Mouse (Mus musculus): Measurements from ENCODE around the gene Pla2g1b. TPM values are rescaled to one million over a fixed set of nuclear protein-coding genes. Genes with fewer than 3 reads are reported as not detected.
A peak's percentile ranks its signal among the peaks of the same experiment; 100 is the strongest.

Gene Pla2g1b
- polyA plus RNA-seq, 1 experiment, result 55.4 TPM

DNA sequence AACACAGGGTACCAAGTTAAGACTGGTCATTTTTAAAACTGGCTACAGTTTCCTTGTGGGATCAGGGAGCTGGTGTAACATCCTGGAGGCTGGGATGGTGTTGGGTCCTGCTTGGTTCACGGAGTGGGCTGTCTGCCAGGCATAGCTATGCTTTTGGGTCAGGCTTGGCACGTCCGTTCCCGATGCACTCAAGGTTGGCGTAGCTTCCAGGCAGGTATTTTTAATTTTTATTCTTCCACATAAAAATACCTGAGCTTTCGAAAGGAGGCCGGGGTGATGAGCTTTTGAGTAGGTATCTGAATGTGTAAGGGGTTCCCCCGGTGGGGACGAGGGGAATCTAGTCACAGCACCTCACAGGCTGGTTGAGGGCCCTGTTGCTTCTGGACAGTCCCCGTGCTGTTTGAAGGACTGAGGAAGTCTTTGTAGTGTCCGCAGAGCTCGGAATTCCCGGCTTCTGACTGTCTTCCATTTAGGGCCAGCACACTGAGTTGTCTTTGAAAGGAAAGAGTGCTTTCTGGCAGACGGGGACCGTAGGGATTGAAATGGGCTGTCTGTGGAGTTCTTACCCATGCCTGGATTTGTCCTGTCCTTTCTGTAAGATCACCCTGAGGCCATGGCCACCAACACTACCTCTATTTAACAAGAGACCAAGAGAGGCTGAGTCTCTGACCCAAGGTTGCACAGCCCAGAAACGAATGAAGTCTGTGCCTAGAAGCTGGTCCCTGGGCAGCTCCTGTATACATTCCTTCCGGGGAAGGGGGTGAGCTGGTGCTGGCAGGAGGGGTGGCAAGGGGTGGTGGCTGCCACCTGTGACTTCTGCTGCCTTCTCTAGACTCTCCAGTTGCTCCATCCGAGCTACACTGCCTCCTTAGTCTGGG, 42.2 kb downstream of the Pla2g1b start:
- Histone ChIP-seq H3K4me3 (ENCODE audit: low read depth, low read length) (no peak overlapping the region), H3K4me1 (ENCODE audit: control insufficient read depth, insufficient read depth, low read length) (peaks cover 3% of the 10 kb centered on the region), H3K27ac (ENCODE audit: insufficient read depth, low read length) (no peak overlapping the region), H3K27me3 (ENCODE audit: control insufficient read depth, insufficient read depth, low read length, poor library complexity, severe bottlenecking) (no peaks in the 10 kb centered on the region), H3K9me3 (replicated peaks; ENCODE audit: control insufficient read depth, insufficient read depth, low read length, poor library complexity, severe bottlenecking) (no peaks in the 10 kb centered on the region), H3K36me3 (ENCODE audit: control insufficient read depth, insufficient read depth, low read length, poor library complexity, severe bottlenecking) (no peaks in the 10 kb centered on the region), H3K9ac (ENCODE audit: low read depth, poor library complexity, severe bottlenecking) (no peak overlapping the region)
- TF ChIP-seq POLR2A (IDR thresholded peaks at IDR 0.05; ENCODE audit: insufficient read depth, low read length), result no peak
- no peak for TF ChIP-seq CTCF (IDR thresholded peaks at IDR 0.05; ENCODE audit: low read depth, low read length)
- no peak for TF ChIP-seq EP300 (IDR thresholded peaks at IDR 0.05; ENCODE audit: insufficient read depth, low read depth, low read length)

DNA sequence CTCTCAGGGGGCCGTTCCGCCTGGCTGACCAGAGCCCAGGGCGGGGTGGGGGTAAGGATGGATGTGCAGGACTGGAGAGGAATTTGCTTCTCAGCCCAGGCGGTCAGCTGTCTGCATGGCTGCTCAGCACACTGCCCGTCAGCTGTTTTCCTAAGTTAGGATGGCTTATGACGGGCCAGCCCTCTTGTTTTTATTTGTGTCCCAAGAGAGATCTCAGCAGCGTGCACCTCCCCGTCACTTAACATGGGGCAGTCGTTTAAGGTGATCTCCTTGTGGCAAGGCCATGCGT, 42.7 kb downstream of the Pla2g1b start:
- Histone ChIP-seq H3K4me3 (ENCODE audit: low read depth, low read length) (no peak overlapping the region), H3K4me1 (ENCODE audit: control insufficient read depth, insufficient read depth, low read length) (peaks cover 3% of the 10 kb centered on the region), H3K9me3 (replicated peaks; ENCODE audit: control insufficient read depth, insufficient read depth, low read length, poor library complexity, severe bottlenecking) (no peaks in the 10 kb centered on the region), H3K27ac (ENCODE audit: insufficient read depth, low read length) (no peak overlapping the region), H3K27me3 (ENCODE audit: control insufficient read depth, insufficient read depth, low read length, poor library complexity, severe bottlenecking) (no peaks in the 10 kb centered on the region), H3K9ac (ENCODE audit: low read depth, poor library complexity, severe bottlenecking) (no peak overlapping the region), H3K36me3 (ENCODE audit: control insufficient read depth, insufficient read depth, low read length, poor library complexity, severe bottlenecking) (no peaks in the 10 kb centered on the region)
- no peak for TF ChIP-seq POLR2A (IDR thresholded peaks at IDR 0.05; ENCODE audit: insufficient read depth, low read length)
- TF ChIP-seq CTCF (IDR thresholded peaks at IDR 0.05; ENCODE audit: low read depth, low read length), result no peak
- TF ChIP-seq EP300 (IDR thresholded peaks at IDR 0.05; ENCODE audit: insufficient read depth, low read depth, low read length), result no peak

DNA sequence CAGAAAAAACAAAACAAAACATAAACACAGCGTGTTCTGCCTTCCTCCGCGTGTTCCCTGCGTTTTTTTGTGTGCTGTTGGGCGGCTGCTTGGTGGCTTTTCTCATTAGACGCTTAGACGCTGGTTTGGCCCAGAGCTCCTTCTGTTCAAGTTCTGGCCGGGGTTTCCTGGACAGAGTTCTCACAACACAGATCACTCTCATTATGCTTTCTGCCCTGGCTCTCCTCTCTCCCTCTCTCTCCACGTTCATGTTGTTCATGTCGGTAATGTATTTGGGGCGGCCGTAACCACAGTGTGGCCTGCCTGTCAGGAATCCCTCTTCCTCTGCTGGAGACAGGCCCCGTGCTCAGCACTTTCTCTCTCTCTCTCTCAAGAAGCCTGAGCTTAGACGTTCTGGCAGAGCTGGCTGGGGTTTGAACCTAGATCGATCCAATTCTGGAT, 43.3 kb downstream of the Pla2g1b start:
- no peak overlapping the region for H3K27ac ChIP-seq (ENCODE audit: insufficient read depth, low read length)
- no peak overlapping the region for H3K4me3 ChIP-seq (ENCODE audit: low read depth, low read length)
- no peaks in the 10 kb centered on the region for H3K9me3 ChIP-seq (replicated peaks; ENCODE audit: control insufficient read depth, insufficient read depth, low read length, poor library complexity, severe bottlenecking)
- no peak for TF ChIP-seq POLR2A (IDR thresholded peaks at IDR 0.05; ENCODE audit: insufficient read depth, low read length)
- TF ChIP-seq EP300 (IDR thresholded peaks at IDR 0.05; ENCODE audit: insufficient read depth, low read depth, low read length), result no peak
- no peak for TF ChIP-seq CTCF (IDR thresholded peaks at IDR 0.05; ENCODE audit: low read depth, low read length)
- peak overlapping the region; percentile 8; the same call in 1 of the 2 replicates for H3K9ac ChIP-seq (ENCODE audit: low read depth, poor library complexity, severe bottlenecking)
- no peaks in the 10 kb centered on the region for H3K36me3 ChIP-seq (ENCODE audit: control insufficient read depth, insufficient read depth, low read length, poor library complexity, severe bottlenecking)
- peaks cover 5% of the 10 kb centered on the region for H3K4me1 ChIP-seq (ENCODE audit: control insufficient read depth, insufficient read depth, low read length)
- H3K27me3 ChIP-seq (ENCODE audit: control insufficient read depth, insufficient read depth, low read length, poor library complexity, severe bottlenecking), result no peaks in the 10 kb centered on the region

DNA sequence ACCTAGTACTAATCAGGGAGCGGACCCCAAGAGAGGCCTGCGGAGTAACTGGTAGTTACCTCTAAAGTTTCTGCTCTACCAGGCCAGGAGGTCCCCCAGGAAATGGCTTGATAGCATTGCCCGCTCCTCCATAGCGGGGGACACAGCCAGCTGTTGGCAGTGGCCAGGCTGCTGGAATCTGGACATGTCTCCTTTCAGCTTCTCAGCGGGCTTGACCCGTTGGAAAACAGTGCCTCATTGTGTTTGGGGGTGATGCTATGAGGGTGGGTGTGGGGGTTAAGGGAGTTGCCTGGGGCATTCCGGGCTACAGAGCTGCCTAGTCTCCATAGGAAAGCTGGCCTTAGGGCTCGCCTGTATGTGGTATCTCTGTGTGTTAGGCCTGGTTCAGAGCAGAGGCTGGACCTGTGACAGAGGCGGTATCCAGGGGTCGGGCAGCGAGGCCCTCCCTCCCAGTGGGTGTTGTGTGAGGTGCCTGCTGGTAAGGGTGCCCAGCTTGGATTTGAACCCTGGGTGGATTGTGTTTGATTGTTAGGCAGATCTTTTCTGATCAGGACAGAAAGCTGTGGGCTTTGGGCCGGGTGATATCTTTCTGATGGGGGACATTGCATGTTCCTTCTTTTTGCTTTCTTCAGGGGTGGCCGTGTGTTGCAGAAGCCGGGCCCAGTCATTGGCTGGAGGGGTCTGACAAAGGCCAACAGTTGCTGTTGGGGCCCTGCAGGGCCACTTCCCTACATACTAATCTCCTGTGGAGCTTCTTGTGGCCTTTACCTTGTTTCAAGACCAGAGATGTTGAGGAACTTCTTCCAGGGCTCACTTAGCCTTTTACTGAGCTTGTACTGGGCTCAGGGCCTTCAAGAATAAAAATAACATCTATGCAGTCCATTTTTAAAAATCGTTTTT, 44.0 kb downstream of the Pla2g1b start:
- Histone ChIP-seq H3K4me3 (ENCODE audit: low read depth, low read length) (no peak overlapping the region), H3K9me3 (replicated peaks; ENCODE audit: control insufficient read depth, insufficient read depth, low read length, poor library complexity, severe bottlenecking) (no peaks in the 10 kb centered on the region), H3K27me3 (ENCODE audit: control insufficient read depth, insufficient read depth, low read length, poor library complexity, severe bottlenecking) (no peaks in the 10 kb centered on the region), H3K9ac (ENCODE audit: low read depth, poor library complexity, severe bottlenecking) (peak overlapping the region; percentile 8; the same call in 1 of the 2 replicates), H3K4me1 (ENCODE audit: control insufficient read depth, insufficient read depth, low read length) (peaks cover 7% of the 10 kb centered on the region), H3K36me3 (ENCODE audit: control insufficient read depth, insufficient read depth, low read length, poor library complexity, severe bottlenecking) (no peaks in the 10 kb centered on the region), H3K27ac (ENCODE audit: insufficient read depth, low read length) (no peak overlapping the region)
- TF ChIP-seq EP300 (IDR thresholded peaks at IDR 0.05; ENCODE audit: insufficient read depth, low read depth, low read length) (no peak), CTCF (IDR thresholded peaks at IDR 0.05; ENCODE audit: low read depth, low read length) (no peak), POLR2A (IDR thresholded peaks at IDR 0.05; ENCODE audit: insufficient read depth, low read length) (no peak)

DNA sequence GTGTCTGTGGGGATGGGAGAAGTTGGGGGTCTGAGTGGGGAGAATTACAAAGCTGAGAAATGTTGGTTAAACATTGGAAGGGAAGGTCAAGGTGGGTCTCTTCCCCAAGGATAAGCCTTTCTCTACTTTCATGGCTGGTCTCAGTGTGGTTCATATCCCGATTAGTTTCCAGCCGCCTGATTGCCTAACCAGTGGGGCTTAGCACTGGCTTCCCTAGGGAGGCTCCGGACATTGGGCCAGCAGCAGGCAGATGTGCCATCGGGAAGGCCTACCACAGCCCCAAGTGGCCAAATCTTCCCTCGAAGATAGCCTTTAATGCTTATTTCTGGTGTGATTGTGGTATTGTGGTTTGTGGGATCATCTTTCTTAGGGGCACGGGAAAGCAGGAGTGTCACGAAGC, 46.3 kb downstream of the Pla2g1b start:
- Histone ChIP-seq H3K4me1 (ENCODE audit: control insufficient read depth, insufficient read depth, low read length) (peaks cover 8% of the 10 kb centered on the region), H3K9me3 (replicated peaks; ENCODE audit: control insufficient read depth, insufficient read depth, low read length, poor library complexity, severe bottlenecking) (no peaks in the 10 kb centered on the region)

More for the DNA sequence above, 46.3 kb downstream of the Pla2g1b start:
- no peaks in the 10 kb centered on the region for H3K36me3 ChIP-seq (ENCODE audit: control insufficient read depth, insufficient read depth, low read length, poor library complexity, severe bottlenecking)
- no peak for TF ChIP-seq CTCF (IDR thresholded peaks at IDR 0.05; ENCODE audit: low read depth, low read length)
- TF ChIP-seq EP300 (IDR thresholded peaks at IDR 0.05; ENCODE audit: insufficient read depth, low read depth, low read length), result no peak
- TF ChIP-seq POLR2A (IDR thresholded peaks at IDR 0.05; ENCODE audit: insufficient read depth, low read length), result no peak
- H3K27me3 ChIP-seq (ENCODE audit: control insufficient read depth, insufficient read depth, low read length, poor library complexity, severe bottlenecking), result no peaks in the 10 kb centered on the region
- H3K27ac ChIP-seq (ENCODE audit: insufficient read depth, low read length), result no peak overlapping the region
- no peak overlapping the region for H3K4me3 ChIP-seq (ENCODE audit: low read depth, low read length)
- H3K9ac ChIP-seq (ENCODE audit: low read depth, poor library complexity, severe bottlenecking), result no peak overlapping the region
